Mouse (Mus musculus) kidney, adult 2 months (tissue): ENCODE measurements at regions not wholly inside any gene's neighbourhood (a gene's known extent, or its start where the extent isn't known, plus 50 kb on each side); places are given as distances from the start of the nearest gene placed in this dataset.

Source experiments
- CTCF ChIP-seq: fragments of 200-500 bp; conservative IDR thresholded peaks from 2 replicates; pipeline ENCODE4 v1.5.1; 2011; ENCODE audit warnings: low read depth, mild to moderate bottlenecking, control low read depth, low read length, moderate library complexity, mixed read lengths; ENCODE audit not compliant: insufficient read depth, insufficient read length
- POLR2A ChIP-seq: fragments of 200-500 bp; IDR thresholded peaks from one replicate; pipeline ENCODE4 v1.6.1; 2011; ENCODE audit warnings: low read depth, low read length, control low read depth

- TF ChIP-seq CTCF (no peak), POLR2A (no peak)
Observed at GRCm38 (mm10) chr5:64498431-64498830, 304.8 kb upstream of the Klf3 start.
